Mouse (Mus musculus) midbrain, embryonic 10.5 days (tissue): Measurements from ENCODE around the gene Rhcg. TPM values are rescaled to one million over a fixed set of nuclear protein-coding genes. Genes with fewer than 3 reads are reported as not detected.

Source experiments
- DNase-seq: peaks from one replicate; pipeline ENCODE4 v3.0.0-alpha.2; 2017; ENCODE audit warnings: low spot score
- H3K27ac ChIP-seq: fragments of 300-500 bp; sonication (generic); replicated peaks from 2 replicates; pipeline ENCODE4 v1.5.1; 2016; ENCODE audit warnings: mild to moderate bottlenecking
- H3K27me3 ChIP-seq: fragments of 300-500 bp; sonication (generic); 2 replicates; pipeline ENCODE4 v1.6.1; 2016; ENCODE audit warnings: low read depth, mild to moderate bottlenecking; ENCODE audit not compliant: poor library complexity, severe bottlenecking
- H3K36me3 ChIP-seq: fragments of 300-500 bp; sonication (generic); 2 replicates; pipeline ENCODE4 v1.6.1; 2016; ENCODE audit warnings: mild to moderate bottlenecking, moderate library complexity
- H3K4me1 ChIP-seq: fragments of 300-500 bp; sonication (generic); 2 replicates; pipeline ENCODE4 v1.6.1; 2016
- H3K4me3 ChIP-seq: fragments of 300-500 bp; sonication (generic); 2 replicates; pipeline ENCODE4 v1.5.1; 2016; ENCODE audit warnings: mild to moderate bottlenecking, moderate library complexity
- H3K9me3 ChIP-seq: fragments of 300-500 bp; sonication (generic); replicated peaks from 2 replicates; pipeline ENCODE4 v1.6.1; 2016; ENCODE audit warnings: mild to moderate bottlenecking
- WGBS: fragments of 180-500 bp; shearing (Covaris S2); methylation state at CpG from one replicate; pipeline ENCODE4 v1.1.7; 2016; 5-methylcytosine and 5-hydroxymethylcytosine counted together
- polyA plus RNA-seq: library from polyadenylated mRNA; unstranded; fragments of >200 nt; fragmentation: Nextera tagmentation; extraction: Ambion mirVana; gene quantifications from 2 replicates; pipeline ENCODE4 v1.2.1, GENCODE M21; 2016

The Rhcg gene
- polyA plus RNA-seq, result 0.55 and 0.81 TPM in 2 replicates

DNA sequence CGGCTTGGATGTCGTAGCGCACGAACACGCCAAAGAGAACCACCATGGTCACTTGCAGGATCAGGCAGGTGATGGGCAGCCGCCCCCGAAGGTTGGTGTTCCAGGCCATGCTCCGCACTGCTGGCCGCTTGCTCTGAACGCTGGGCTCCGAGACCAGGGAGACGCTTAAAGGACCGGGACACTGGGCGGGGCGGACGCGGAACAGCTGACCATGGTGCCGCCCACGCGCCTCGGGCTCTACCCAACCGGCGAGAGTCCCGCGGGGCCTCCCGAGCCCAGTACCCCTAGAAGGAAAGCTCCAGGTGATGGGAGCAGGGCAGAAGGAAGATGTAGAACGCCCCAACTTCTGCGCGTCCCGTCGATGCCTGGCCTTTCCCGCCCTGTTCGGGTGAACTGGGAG is at the start of gene Rhcg:
TSS of gene Rhcg (minus strand) at position 240 of the 400 bp plus-strand sequence.
- Histone ChIP-seq H3K36me3 (no peaks in the 10 kb centered on the region), H3K9me3 (no peaks in the 10 kb centered on the region), H3K4me3 (peak within 1 kb of the TSS; percentile 40), H3K27me3 (peaks cover 73% of the 10 kb centered on the region), H3K27ac (no peak within 1 kb of the TSS), H3K4me1 (peaks cover 6% of the 10 kb centered on the region)
- DNase-seq, result no peak
- 9% methylated on average over 33 of the region's 33 CpGs for WGBS

DNA sequence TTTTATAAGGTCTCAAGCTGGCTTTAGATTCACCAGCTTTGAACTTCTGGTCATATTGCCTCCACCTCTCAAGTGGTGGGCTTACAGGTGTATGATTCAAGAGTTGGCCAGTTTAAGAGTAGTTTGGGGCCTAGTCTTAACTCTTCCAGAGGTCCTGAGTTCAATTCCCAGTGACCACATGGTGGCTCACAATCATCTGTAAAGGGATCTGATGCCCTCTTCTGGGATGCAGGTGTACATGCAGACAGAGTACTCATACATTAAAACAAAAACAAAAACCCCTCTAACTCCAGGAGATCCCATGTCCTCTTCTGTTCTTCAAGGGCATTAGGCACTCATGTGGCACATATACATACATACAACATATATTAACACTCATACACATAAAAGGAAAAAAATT is 49.2 kb upstream of the Rhcg start:
- Histone ChIP-seq H3K36me3 (peaks cover 88% of the 10 kb centered on the region), H3K9me3 (no peaks in the 10 kb centered on the region), H3K27me3 (no peaks in the 10 kb centered on the region), H3K4me1 (peaks cover 26% of the 10 kb centered on the region), H3K27ac (no peak overlapping the region), H3K4me3 (no peak overlapping the region)
- DNase-seq, result no peak

DNA sequence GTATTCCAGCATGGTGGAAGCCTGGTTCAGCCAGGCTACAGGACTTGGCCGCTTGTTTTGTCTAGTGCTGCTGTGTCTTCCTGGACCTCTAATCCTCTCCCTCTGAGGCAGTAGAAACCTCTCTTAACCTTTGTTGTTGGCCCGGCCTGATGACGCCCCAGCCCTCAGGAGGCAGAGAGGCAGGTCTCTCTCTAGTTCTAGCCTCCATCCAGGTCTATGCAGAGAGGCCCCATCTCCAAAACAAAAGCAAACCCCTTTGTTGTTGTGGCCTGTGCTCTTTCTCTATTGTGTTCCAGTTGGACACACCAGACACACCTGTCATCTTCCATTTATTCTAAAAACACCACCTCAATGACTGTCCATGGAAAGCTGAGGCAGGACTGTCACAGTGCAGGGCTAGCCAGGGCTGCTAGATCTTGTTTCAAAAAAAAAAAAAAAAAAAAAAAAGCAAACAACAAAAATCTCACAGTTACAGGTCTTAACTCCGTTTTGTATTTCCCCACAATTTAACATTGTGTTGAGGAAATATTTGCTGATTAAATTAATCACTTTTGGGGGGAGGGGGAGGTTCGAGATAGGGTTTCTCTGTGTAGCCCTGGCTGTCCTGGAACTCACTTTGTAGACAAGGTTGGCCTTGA is 43.9 kb upstream of the Rhcg start:
- H3K9me3 ChIP-seq, result no peaks in the 10 kb centered on the region
- H3K4me1 ChIP-seq, result peaks cover 43% of the 10 kb centered on the region
- peak overlapping the region; percentile 94 for H3K27ac ChIP-seq
- peak overlapping the region; percentile 100 for H3K4me3 ChIP-seq
- H3K27me3 ChIP-seq, result no peaks in the 10 kb centered on the region
- DNase-seq, result peak; percentile 42
- 23% methylated on average over 5 of the region's 5 CpGs for WGBS
- H3K36me3 ChIP-seq, result peaks cover 35% of the 10 kb centered on the region

DNA sequence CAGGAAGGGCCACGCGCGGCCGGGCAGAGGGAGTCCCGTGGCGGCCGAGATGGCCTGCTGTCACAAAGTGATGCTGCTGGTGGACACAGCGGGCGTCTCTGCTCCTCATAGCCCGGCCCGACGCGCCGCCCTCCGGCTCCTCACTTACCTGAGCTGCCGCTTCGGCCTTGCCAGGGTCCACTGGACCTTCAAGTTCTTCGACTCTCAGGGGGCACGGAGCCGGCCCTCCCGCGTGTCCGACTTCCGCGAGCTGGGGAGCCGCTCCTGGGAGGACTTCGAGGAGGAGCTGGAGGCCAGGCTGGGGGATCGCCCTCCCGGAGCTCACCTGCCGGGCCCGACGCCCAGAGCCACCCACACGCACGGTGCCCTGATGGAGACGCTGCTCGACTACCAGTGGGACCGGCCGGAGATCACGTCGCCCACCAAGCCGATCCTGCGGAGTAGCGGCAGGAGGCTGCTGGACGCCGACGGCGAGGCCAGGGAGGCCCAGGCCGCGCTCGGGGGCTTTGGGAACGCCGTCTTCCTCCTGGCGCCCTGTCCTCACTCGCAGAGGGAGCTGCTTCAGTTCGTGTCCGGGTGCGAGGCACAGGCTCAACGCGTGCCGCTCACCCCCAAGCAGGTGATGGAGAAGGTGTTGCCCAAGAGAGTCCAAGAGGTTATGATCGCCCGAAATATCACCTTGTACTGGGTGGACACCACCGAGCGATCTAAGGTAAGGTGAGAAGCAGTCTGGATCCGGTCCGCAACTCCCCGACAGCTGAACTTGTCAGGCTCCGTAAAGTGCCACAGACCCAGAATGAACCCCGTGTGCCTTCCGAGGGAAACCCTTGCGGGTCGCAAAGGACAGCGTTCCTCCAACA is 43.1 kb upstream of the Rhcg start:
- H3K27me3 ChIP-seq, result no peaks in the 10 kb centered on the region
- under 1% methylated on average over 73 of the region's 73 CpGs for WGBS
- peaks cover 27% of the 10 kb centered on the region for H3K36me3 ChIP-seq
- H3K4me1 ChIP-seq, result peaks cover 43% of the 10 kb centered on the region
- peak overlapping the region; percentile 94 for H3K27ac ChIP-seq
- no peaks in the 10 kb centered on the region for H3K9me3 ChIP-seq
- H3K4me3 ChIP-seq, result peak overlapping the region; percentile 100
- DNase-seq, result no peak

DNA sequence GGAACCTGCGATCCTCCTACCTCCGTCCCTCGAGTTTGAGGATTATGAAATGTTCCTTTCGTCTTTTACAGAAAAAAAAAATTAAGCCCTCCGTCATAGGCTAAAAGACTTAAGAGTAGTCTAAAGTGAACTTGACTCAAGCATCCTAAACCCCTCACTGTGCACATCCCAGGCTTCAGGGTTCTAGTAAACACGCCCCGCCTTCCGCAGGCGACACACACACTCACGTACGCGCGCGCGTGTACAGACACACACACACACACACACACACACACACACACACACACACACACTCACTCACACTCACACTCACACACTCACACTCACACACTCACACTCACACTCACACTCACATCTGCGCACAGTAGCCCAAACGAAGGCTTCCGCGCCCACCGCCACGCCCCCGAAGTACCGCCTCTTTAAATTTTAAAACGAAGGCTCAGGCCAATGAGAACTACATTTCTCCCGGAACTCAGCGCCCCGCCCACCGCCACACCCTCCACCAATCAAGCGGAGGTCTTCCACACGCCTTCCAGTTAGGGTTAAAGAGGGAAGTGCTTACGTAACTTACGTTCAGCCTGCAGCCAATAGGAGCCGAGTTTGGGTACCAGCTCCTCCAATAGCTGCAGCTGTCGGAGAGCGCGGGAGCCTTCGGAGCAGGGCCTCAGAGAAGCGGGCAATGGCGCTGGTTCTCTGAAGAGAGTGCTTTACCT is 42.3 kb upstream of the Rhcg start, which contains the start of gene Ticrr:
TSS of gene Ticrr (plus strand) at position 619 of the 713 bp plus-strand sequence.
- Histone ChIP-seq H3K27me3 (no peaks in the 10 kb centered on the region), H3K36me3 (peaks cover 19% of the 10 kb centered on the region), H3K9me3 (no peaks in the 10 kb centered on the region), H3K27ac (peak within 1 kb of the TSS; percentile 94), H3K4me1 (peaks cover 43% of the 10 kb centered on the region), H3K4me3 (peak within 1 kb of the TSS; percentile 100)
- WGBS, result under 1% methylated on average over 39 of the region's 39 CpGs
- peak; percentile 98 for DNase-seq

DNA sequence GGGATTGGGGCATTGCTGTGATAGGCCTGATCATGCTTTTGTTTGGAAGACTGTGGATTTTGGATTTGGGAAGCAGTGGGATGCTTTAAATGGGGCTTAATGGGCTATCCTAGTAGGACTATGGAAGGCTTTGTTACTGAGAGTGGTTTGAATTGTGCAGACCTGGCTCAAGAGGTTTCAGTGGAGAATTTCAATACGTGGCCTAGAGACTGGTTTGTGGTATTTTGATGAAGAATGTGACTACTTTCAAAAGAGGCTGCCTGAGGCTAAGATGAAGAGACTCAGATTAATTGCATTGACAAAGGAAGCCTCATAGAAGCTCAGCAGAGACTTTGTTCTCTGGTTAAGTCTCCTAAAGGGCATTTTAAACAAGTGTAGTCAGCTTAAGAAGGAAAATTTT is 37.1 kb upstream of the Rhcg start:
- 17% methylated on average over 1 of the region's 1 CpGs for WGBS
- H3K36me3 ChIP-seq, result no peaks in the 10 kb centered on the region
- peaks cover 5% of the 10 kb centered on the region for H3K4me1 ChIP-seq
- H3K4me3 ChIP-seq, result no peak overlapping the region
- no peaks in the 10 kb centered on the region for H3K9me3 ChIP-seq
- no peak overlapping the region for H3K27ac ChIP-seq
- no peaks in the 10 kb centered on the region for H3K27me3 ChIP-seq
- no peak for DNase-seq

DNA sequence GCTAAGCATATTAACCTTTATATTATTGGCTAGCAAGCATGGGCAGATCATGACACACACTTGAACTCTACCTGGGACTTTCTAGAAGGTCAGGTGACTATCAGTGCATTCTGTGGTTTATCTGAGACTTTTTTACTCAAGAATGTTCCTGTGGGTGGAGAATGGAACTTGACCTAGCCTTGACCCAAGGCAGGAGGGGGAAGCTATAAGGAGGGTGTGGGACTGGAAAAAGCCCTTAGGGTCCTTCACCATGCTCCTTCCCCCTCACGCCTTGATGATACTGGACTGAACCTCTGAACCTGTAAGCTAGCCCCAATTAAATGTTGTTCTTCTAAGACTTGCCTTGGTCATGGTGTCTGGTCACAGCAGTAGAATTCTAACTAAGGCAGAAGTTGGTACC is 36.7 kb upstream of the Rhcg start:
- H3K36me3 ChIP-seq, result no peaks in the 10 kb centered on the region
- WGBS, result 84% methylated on average over 1 of the region's 1 CpGs
- H3K9me3 ChIP-seq, result no peaks in the 10 kb centered on the region
- no peak overlapping the region for H3K4me3 ChIP-seq
- H3K27ac ChIP-seq, result no peak overlapping the region
- H3K27me3 ChIP-seq, result no peaks in the 10 kb centered on the region
- no peak for DNase-seq
- H3K4me1 ChIP-seq, result peaks cover 3% of the 10 kb centered on the region

DNA sequence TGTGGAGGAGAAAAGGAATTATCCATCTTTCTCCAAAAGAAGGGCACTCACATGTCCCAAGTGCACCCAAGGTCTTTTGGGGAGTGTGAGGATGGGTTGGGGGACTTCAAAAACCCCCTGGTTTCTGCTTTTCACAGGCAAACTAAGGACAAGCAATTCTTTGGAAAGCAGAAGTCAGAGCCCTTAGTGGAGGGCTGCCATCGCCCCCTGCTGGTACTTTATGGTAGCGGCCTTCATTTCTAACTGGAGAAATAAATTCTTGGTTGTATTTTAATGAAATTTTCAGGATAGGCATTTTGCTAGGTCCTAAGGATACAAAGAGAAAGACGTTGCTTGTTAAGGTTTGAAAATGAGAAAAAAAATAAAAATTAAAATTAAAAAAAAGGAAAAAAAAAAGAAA is 31.5 kb upstream of the Rhcg start:
- no peak overlapping the region for H3K27ac ChIP-seq
- WGBS, result 6% methylated on average over 3 of the region's 3 CpGs
- DNase-seq, result peak; percentile 64
- H3K36me3 ChIP-seq, result no peaks in the 10 kb centered on the region
- no peaks in the 10 kb centered on the region for H3K9me3 ChIP-seq
- H3K27me3 ChIP-seq, result no peaks in the 10 kb centered on the region
- no peaks in the 10 kb centered on the region for H3K4me1 ChIP-seq
- H3K4me3 ChIP-seq, result no peak overlapping the region

DNA sequence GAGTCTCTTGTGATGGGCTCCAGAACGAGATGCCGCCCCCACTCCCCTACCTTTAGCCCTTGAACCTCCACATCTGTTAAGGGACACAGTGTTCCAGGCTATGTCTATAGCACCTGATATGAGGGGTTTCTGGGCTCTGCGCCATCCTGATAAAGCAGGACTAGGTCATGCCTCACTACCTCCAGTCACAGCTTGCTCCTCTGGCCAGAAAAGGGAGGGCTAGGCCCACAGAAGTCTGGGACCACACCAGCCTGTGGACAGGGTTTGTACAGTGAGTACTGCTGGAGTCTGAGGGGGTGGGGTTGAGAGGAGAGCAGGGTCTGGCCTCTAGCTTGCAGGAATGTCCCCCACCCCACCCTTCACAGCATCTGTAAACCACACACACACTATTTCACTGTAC is 29.8 kb upstream of the Rhcg start:
- Histone ChIP-seq H3K27ac (no peak overlapping the region), H3K4me3 (no peak overlapping the region)
- WGBS, result 88% methylated on average over 3 of the region's 3 CpGs

DNA sequence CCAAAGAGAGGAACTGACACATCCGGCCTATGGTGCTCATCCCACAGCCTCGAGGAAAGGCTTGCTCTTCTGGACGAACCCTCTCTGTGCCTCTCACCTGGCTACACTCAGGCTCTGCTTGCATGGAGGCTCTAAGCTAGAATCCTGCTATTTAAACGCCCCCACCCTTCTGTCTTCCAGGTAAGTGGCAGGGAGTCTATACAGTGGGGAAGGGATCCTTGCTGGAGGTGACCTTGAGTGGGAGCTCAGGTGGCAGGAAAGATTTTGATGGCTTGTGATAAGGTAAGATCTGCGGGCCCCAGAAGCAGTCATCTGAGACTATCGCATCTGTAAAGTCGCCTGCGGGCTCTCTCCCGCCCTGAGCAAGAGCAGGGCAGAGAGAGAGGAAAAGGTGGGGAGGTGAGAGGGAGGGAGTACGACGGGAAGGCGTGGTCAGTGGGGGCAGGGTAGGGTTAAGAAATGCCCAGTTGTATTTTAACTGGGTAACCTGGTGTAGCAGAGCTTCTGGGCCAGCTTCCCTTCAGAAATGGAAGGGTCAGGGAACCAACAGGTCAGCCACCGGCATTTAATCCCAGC is 14.4 kb upstream of the Rhcg start:
- Histone ChIP-seq H3K4me1 (no peaks in the 10 kb centered on the region), H3K27me3 (0 out of 2 replicates have a peak, but pooled peaks cover 7% of the 10 kb centered on the region), H3K4me3 (no peak overlapping the region), H3K27ac (no peak overlapping the region), H3K36me3 (no peaks in the 10 kb centered on the region), H3K9me3 (no peaks in the 10 kb centered on the region)
- no peak for DNase-seq
- 30% methylated on average over 13 of the region's 13 CpGs for WGBS

More for the DNA sequence above, 29.8 kb upstream of the Rhcg start:
- DNase-seq, result no peak
- Histone ChIP-seq H3K36me3 (no peaks in the 10 kb centered on the region), H3K4me1 (no peaks in the 10 kb centered on the region), H3K27me3 (no peaks in the 10 kb centered on the region), H3K9me3 (no peaks in the 10 kb centered on the region)

DNA sequence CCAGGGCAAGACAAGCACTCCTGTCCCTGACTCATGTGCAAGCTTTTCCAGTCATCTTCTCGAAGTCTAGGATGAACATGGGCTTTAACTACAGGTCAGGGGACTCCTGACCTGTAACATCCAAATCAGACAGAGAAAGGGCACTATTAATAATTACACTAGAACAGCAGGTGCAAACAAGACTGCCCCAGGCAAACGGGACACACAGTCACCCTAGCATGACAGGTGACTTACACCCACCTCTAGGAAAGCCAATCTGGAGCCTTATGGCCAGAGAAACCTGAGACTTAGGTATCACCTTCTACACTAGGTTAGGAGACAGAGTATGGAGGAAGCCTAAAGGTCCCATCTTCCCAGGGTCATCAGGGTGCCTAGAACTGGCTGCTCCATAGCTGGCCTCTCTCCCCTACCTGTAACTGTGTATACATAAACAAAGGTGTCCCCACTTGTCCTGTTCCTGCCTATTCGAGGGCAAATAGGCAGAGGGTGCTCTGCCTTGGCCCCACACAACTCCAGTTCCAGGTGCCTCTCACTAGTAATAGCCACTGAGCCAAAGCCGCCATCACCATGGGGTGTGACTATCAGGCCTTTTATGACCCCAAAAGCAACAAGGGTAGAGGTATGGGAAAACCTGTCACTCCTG is 10.9 kb upstream of the Rhcg start:
- WGBS, result 76% methylated on average over 4 of the region's 4 CpGs
- no peaks in the 10 kb centered on the region for H3K4me1 ChIP-seq
- H3K27ac ChIP-seq, result no peak overlapping the region
- H3K27me3 ChIP-seq, result 0 out of 2 replicates have a peak, but pooled peaks cover 7% of the 10 kb centered on the region
- DNase-seq, result no peak
- no peaks in the 10 kb centered on the region for H3K9me3 ChIP-seq
- no peaks in the 10 kb centered on the region for H3K36me3 ChIP-seq
- no peak overlapping the region for H3K4me3 ChIP-seq

DNA sequence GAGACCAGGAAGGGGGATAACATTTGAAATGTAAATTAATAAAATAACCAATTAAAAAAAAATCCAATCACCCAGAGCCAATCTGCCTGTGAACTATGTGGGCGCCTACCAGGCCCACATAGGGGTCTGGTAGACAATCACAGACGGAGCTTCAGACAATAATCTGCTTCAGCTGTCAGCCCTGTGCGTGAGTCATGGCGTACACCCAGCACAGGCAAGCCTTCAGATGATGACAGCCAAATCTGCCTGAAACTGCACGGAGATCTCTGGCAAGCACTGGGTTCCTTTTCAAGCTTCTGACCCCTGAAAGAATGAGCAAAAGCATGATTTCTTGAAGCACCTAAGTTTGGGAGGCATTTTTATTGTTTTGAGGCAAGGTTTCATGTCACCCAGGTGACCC is 8.7 kb upstream of the Rhcg start:
- Histone ChIP-seq H3K4me1 (no peaks in the 10 kb centered on the region), H3K4me3 (no peak overlapping the region), H3K27ac (no peak overlapping the region), H3K9me3 (no peaks in the 10 kb centered on the region), H3K36me3 (no peaks in the 10 kb centered on the region), H3K27me3 (peaks cover 5% of the 10 kb centered on the region; the same call in 1 of the 2 replicates)
- no peak for DNase-seq
- 87% methylated on average over 5 of the region's 5 CpGs for WGBS
